Mouse (Mus musculus) myocyte (in vitro differentiated cells): Measurements from ENCODE around the gene Rpl3. TPM values are rescaled to one million over a fixed set of nuclear protein-coding genes. Genes with fewer than 3 reads are reported as not detected.

ENCODE experiments used
- H3K27me3 ChIP-seq: one replicate; pipeline ENCODE4 v1.6.1; 2011; ENCODE audit not compliant: control insufficient read depth, insufficient read depth, insufficient read length
- H3K36me3 ChIP-seq: one replicate; pipeline ENCODE4 v1.6.1; 2011; ENCODE audit not compliant: control insufficient read depth, insufficient read depth
- H3K4me2 ChIP-seq: one replicate; pipeline ENCODE4 v1.6.1; 2011; ENCODE audit warnings: low read depth, control low read depth
- H3K4me3 ChIP-seq: one replicate; pipeline ENCODE4 v1.5.1; 2011; ENCODE audit warnings: mild to moderate bottlenecking, control low read depth, moderate library complexity
- H3K79me2 ChIP-seq: one replicate; pipeline ENCODE4 v1.6.1; 2011; ENCODE audit not compliant: control insufficient read depth, insufficient read depth
- H3ac ChIP-seq: one replicate; pipeline ENCODE4 v1.6.1; 2011; ENCODE audit not compliant: control insufficient read depth, insufficient read length
- CEBPB ChIP-seq: IDR thresholded peaks from 2 replicates; pipeline ENCODE4 v1.6.1; 2011; ENCODE audit warnings: mild to moderate bottlenecking, moderate library complexity; ENCODE audit not compliant: poor library complexity, insufficient read depth, severe bottlenecking
- E2F4 ChIP-seq: IDR thresholded peaks from one replicate; pipeline ENCODE4 v1.6.1; 2011; ENCODE audit warnings: mild to moderate bottlenecking, control low read depth, moderate library complexity; ENCODE audit not compliant: insufficient read depth
- MYOD1 ChIP-seq, 3 experiments: IDR thresholded peaks; one replicate each; pipeline ENCODE4 v1.6.1; 2011; ENCODE audit warnings: control low read depth in 2 of 3, low read depth in 2 of 3, mild to moderate bottlenecking in 2 of 3, moderate library complexity in 1 of 3; ENCODE audit not compliant: insufficient read length in 2 of 3, control insufficient read depth in 1 of 3
- MYOG ChIP-seq, 3 experiments: IDR thresholded peaks; one replicate each; pipeline ENCODE4 v1.6.1; 2011; ENCODE audit warnings: control low read depth in 2 of 3, low read depth in 2 of 3, mild to moderate bottlenecking in 2 of 3; ENCODE audit not compliant: insufficient read length in 2 of 3, control insufficient read depth in 1 of 3, insufficient read depth in 1 of 3
- POLR2A ChIP-seq: IDR thresholded peaks from one replicate; pipeline ENCODE4 v1.6.1; 2011; ENCODE audit warnings: low read depth, mild to moderate bottlenecking, control low read depth, moderate library complexity; ENCODE audit not compliant: insufficient read length
- POLR2AphosphoS2 ChIP-seq: IDR thresholded peaks from one replicate; pipeline ENCODE4 v1.6.1; 2011; ENCODE audit warnings: low read depth, control low read depth; ENCODE audit not compliant: insufficient read length
- REST ChIP-seq: IDR thresholded peaks from one replicate; pipeline ENCODE4 v1.6.1; 2011; ENCODE audit warnings: mild to moderate bottlenecking, control low read depth, moderate library complexity; ENCODE audit not compliant: insufficient read depth, insufficient read length
- SRF ChIP-seq: IDR thresholded peaks from one replicate; pipeline ENCODE4 v1.6.1; 2011; ENCODE audit warnings: low read depth; ENCODE audit not compliant: control insufficient read depth, insufficient read length
- TCF12 ChIP-seq: IDR thresholded peaks from one replicate; pipeline ENCODE4 v1.6.1; 2011; ENCODE audit warnings: mild to moderate bottlenecking, control low read depth; ENCODE audit not compliant: poor library complexity, insufficient read depth, severe bottlenecking
- TCF3 ChIP-seq: IDR thresholded peaks from one replicate; pipeline ENCODE4 v1.6.1; 2011; ENCODE audit warnings: low read depth, control low read depth; ENCODE audit not compliant: insufficient read length
- USF1 ChIP-seq: IDR thresholded peaks from one replicate; pipeline ENCODE4 v1.6.1; 2011; ENCODE audit warnings: low read depth, mild to moderate bottlenecking, control low read depth, moderate library complexity
- polyA plus RNA-seq: library from polyadenylated mRNA; unstranded; fragments of >200 nt; fragmentation: generic; extraction: Trizol; gene quantifications from one replicate; pipeline ENCODE4 v1.2.1, GENCODE M21; 2012; ENCODE audit warnings: missing spikeins

The Rpl3 gene
- polyA plus RNA-seq, 1 experiment, result 1,089 TPM

GRCm38 (mm10) chr15:80096946-80097881, 5.5 kb upstream of the Rpl3 start:
- Histone ChIP-seq H3ac (no peak overlapping the region), H3K36me3 (no peaks in the 10 kb centered on the region), H3K27me3 (no peaks in the 10 kb centered on the region), H3K79me2 (no peaks in the 10 kb centered on the region), H3K4me3 (no peak overlapping the region), H3K4me2 (peak overlapping the region; percentile 63)
- TF ChIP-seq MYOG (IDR thresholded peaks at IDR 0.05; ENCODE audit: control insufficient read depth in 1 of 3, insufficient read depth in 1 of 3, insufficient read length in 2 of 3, low read depth in 2 of 3), result peak; percentile 85 to 94 (median 87)
- TF ChIP-seq REST, result no peak
- no peak for TF ChIP-seq POLR2A
- peak; percentile 72 to 97 (median 88) for TF ChIP-seq MYOD1 (IDR thresholded peaks at IDR 0.05; ENCODE audit: control insufficient read depth in 1 of 3, insufficient read length in 2 of 3, low read depth in 2 of 3)
- TF ChIP-seq CEBPB, result no peak
- TF ChIP-seq SRF, result no peak
- TF ChIP-seq E2F4, result no peak
- no peak for TF ChIP-seq POLR2AphosphoS2
- TF ChIP-seq TCF12, result peak; percentile 52

- no peaks in the 10 kb centered on the region for H3K27me3 ChIP-seq
These were observed 4.7 kb upstream of the Rpl3 start for GRCm38 (mm10) chr15:80096406-80096805.

GRCm38 (mm10) chr15:80095596-80095995, 3.9 kb upstream of the Rpl3 start:
- Histone ChIP-seq H3K4me2 (no peak overlapping the region), H3K27me3 (no peaks in the 10 kb centered on the region), H3K79me2 (no peaks in the 10 kb centered on the region), H3K36me3 (no peaks in the 10 kb centered on the region), H3K4me3 (no peak overlapping the region), H3ac (no peak overlapping the region)
- TF ChIP-seq CEBPB, result no peak
- TF ChIP-seq MYOD1 (IDR thresholded peaks at IDR 0.05; ENCODE audit: control insufficient read depth in 1 of 3, insufficient read length in 2 of 3, low read depth in 2 of 3), result no peak
- TF ChIP-seq TCF3, result no peak

More at GRCm38 (mm10) chr15:80096406-80096805, 4.7 kb upstream of the Rpl3 start:
- Histone ChIP-seq H3K4me2 (no peak overlapping the region), H3ac (no peak overlapping the region), H3K36me3 (no peaks in the 10 kb centered on the region), H3K79me2 (no peaks in the 10 kb centered on the region), H3K4me3 (no peak overlapping the region)
- TF ChIP-seq SRF, result no peak
- TF ChIP-seq CEBPB, result no peak
- TF ChIP-seq POLR2AphosphoS2, result no peak

GRCm38 (mm10) chr15:80094201-80094600, 2.5 kb upstream of the Rpl3 start:
- Histone ChIP-seq H3K4me2 (no peak overlapping the region), H3K4me3 (no peak overlapping the region), H3ac (no peak overlapping the region), H3K79me2 (no peaks in the 10 kb centered on the region), H3K27me3 (no peaks in the 10 kb centered on the region), H3K36me3 (no peaks in the 10 kb centered on the region)
- TF ChIP-seq POLR2AphosphoS2 (no peak), MYOD1 (IDR thresholded peaks at IDR 0.05; ENCODE audit: control insufficient read depth in 1 of 3, insufficient read length in 2 of 3, low read depth in 2 of 3) (no peak), REST (no peak), USF1 (no peak), MYOG (IDR thresholded peaks at IDR 0.05; ENCODE audit: control insufficient read depth in 1 of 3, insufficient read depth in 1 of 3, insufficient read length in 2 of 3, low read depth in 2 of 3) (no peak), TCF3 (no peak), TCF12 (no peak), E2F4 (no peak), POLR2A (no peak)

GRCm38 (mm10) chr15:80092599-80092998, 931 bp upstream of the Rpl3 start:
- Histone ChIP-seq H3K4me3 (no peak overlapping the region), H3K79me2 (no peaks in the 10 kb centered on the region), H3K4me2 (no peak overlapping the region), H3K27me3 (no peaks in the 10 kb centered on the region), H3K36me3 (no peaks in the 10 kb centered on the region), H3ac (no peak overlapping the region)
- no peak for TF ChIP-seq SRF
- no peak for TF ChIP-seq POLR2AphosphoS2
- TF ChIP-seq CEBPB, result no peak
- no peak for TF ChIP-seq E2F4
- TF ChIP-seq USF1, result no peak
